Mouse (Mus musculus) lung, postnatal 25 days (tissue): ENCODE results near the gene Mob4.

Experiments used
- DNase-seq: peaks from one replicate; pipeline ENCODE4 v3.0.0; 2022; ENCODE audit warnings: low spot score

The Mob4 gene

GRCm38 (mm10) chr1:55132308-55132707, 1.3 kb downstream of the Mob4 start:
- no peak for DNase-seq

GRCm38 (mm10) chr1:55133173-55133572, 2.1 kb downstream of the Mob4 start:
- DNase-seq: no peak

- DNase-seq: no peak
These were observed 3.3 kb downstream of the Mob4 start for GRCm38 (mm10) chr1:55134301-55134700.

- no peak for DNase-seq
These were observed 4.8 kb downstream of the Mob4 start for GRCm38 (mm10) chr1:55135846-55136245.

- no peak for DNase-seq
These were observed 13.3 kb downstream of the Mob4 start for GRCm38 (mm10) chr1:55144338-55144737.

GRCm38 (mm10) chr1:55145556-55145955, 14.5 kb downstream of the Mob4 start:
- no peak for DNase-seq

- no peak for DNase-seq
These were observed 26.3 kb downstream of the Mob4 start for GRCm38 (mm10) chr1:55157329-55157728.

- no peak for DNase-seq
These were observed 27.2 kb downstream of the Mob4 start for GRCm38 (mm10) chr1:55158211-55158610.

- DNase-seq: no peak
These were observed 27.8 kb downstream of the Mob4 start for GRCm38 (mm10) chr1:55158821-55159220.

GRCm38 (mm10) chr1:55160218-55160617, 29.2 kb downstream of the Mob4 start:
- no peak for DNase-seq

GRCm38 (mm10) chr1:55160831-55161638, 30.0 kb downstream of the Mob4 start:
- DNase-seq: no peak

GRCm38 (mm10) chr1:55161895-55162294, 30.9 kb downstream of the Mob4 start:
- DNase-seq: no peak

- DNase-seq: no peak
These were observed 31.8 kb downstream of the Mob4 start for GRCm38 (mm10) chr1:55162781-55163180.

- DNase-seq: peak; percentile 52
These were observed 33.0 kb downstream of the Mob4 start for GRCm38 (mm10) chr1:55164005-55164404.

- no peak for DNase-seq
These were observed 36.5 kb downstream of the Mob4 start for GRCm38 (mm10) chr1:55167560-55167959.

GRCm38 (mm10) chr1:55168591-55168990, 37.6 kb downstream of the Mob4 start:
- DNase-seq: no peak

- no peak for DNase-seq
These were observed 40.6 kb downstream of the Mob4 start for GRCm38 (mm10) chr1:55171361-55172325.

GRCm38 (mm10) chr1:55173720-55174557, 42.9 kb downstream of the Mob4 start:
- DNase-seq: no peak

- no peak for DNase-seq
These were observed 43.6 kb downstream of the Mob4 start for GRCm38 (mm10) chr1:55174558-55175034.

GRCm38 (mm10) chr1:55179917-55180566, 49.0 kb downstream of the Mob4 start:
- no peak for DNase-seq

- DNase-seq: no peak
These were observed 51.4 kb downstream of the Mob4 start for GRCm38 (mm10) chr1:55182392-55182791.
